Mouse (Mus musculus): Measurements from ENCODE around the gene Eif2b4. TPM values are rescaled to one million over a fixed set of nuclear protein-coding genes. Genes with fewer than 3 reads are reported as not detected.

The Eif2b4 gene
- polyA plus RNA-seq, 1 experiment from 2014 or later: 74.6 TPM

DNA sequence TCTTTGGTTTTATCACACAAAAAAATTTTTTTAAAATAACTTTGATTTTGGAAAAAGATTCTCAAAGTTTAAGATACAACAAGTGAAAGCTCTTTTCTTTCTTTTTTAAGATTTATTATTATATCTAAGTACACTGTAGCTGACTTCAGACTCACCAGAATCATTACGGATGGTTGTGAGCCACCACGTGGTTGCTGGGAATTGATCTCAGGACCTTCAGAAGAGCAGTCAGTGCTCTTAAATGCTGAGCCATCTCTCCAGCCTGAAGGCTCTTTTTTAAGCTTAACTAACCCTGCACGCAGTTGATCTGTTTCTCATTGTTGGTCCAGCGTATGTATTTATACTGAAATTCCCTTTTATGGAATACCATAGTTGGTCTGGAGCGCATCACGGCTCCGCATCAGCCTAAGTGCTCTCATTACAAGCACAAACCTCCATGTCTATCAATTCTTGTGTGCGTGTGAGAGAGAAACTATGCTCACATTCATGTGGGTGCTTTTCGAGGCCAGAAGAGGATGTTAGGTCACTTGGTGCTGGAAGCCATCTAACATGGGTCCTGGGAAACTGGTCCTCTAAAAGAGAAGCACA, 12.0 kb downstream of the Eif2b4 start:
- no peak for ATAC-seq
- 95% methylated on average over 9 of the region's 9 CpGs for WGBS

GRCm38 (mm10) chr5:31179766-31180630, 13.2 kb downstream of the Eif2b4 start, which contains the start of the genes Gm29609 and Gtf3c2:
Gene Gm29609 (minus strand): TSS chr5:31179911.
Gene Gtf3c2 (minus strand): TSS chr5:31180144.
- peaks cover 29% of the 10 kb centered on the region for H3K4me1 ChIP-seq (replicated peaks)
- H3K4me3 ChIP-seq (replicated peaks): peak within 1 kb of the TSS; percentile 98
- H3K9me3 ChIP-seq: no peaks in the 10 kb centered on the region
- ATAC-seq: peak; percentile 99
- under 1% methylated on average over 59 of the region's 59 CpGs for WGBS
- peak within 1 kb of the TSS; percentile 95 for H3K27ac ChIP-seq
- no peaks in the 10 kb centered on the region for H3K27me3 ChIP-seq
- peak within 1 kb of the TSS; percentile 98 for H3K4me2 ChIP-seq (replicated peaks)
- peak within 1 kb of the TSS; percentile 80 for H3K9ac ChIP-seq (replicated peaks)
- 0 out of 2 replicates have a peak, but pooled peaks cover 3% of the 10 kb centered on the region for H3K36me3 ChIP-seq

More for the DNA sequence above, 12.0 kb downstream of the Eif2b4 start:
- no peaks in the 10 kb centered on the region for H3K27me3 ChIP-seq
- no peak overlapping the region for H3K4me3 ChIP-seq (replicated peaks)
- 0 out of 2 replicates have a peak, but pooled peaks cover 3% of the 10 kb centered on the region for H3K36me3 ChIP-seq
- H3K9me3 ChIP-seq: no peaks in the 10 kb centered on the region
- no peak overlapping the region for H3K4me2 ChIP-seq (replicated peaks)
- peaks cover 29% of the 10 kb centered on the region for H3K4me1 ChIP-seq (replicated peaks)
- no peak overlapping the region for H3K9ac ChIP-seq (replicated peaks)
- H3K27ac ChIP-seq: no peak overlapping the region

- H3K4me2 ChIP-seq (replicated peaks): peak overlapping the region; percentile 98
- H3K27ac ChIP-seq: peak overlapping the region; percentile 95
- H3K4me3 ChIP-seq (replicated peaks): peak overlapping the region; percentile 98
- peaks cover 9% of the 10 kb centered on the region for H3K36me3 ChIP-seq
- H3K9ac ChIP-seq (replicated peaks): peak overlapping the region; percentile 80
- peak; percentile 82 for ATAC-seq
- no peaks in the 10 kb centered on the region for H3K27me3 ChIP-seq
- no peaks in the 10 kb centered on the region for H3K9me3 ChIP-seq
- under 1% methylated on average over 25 of the region's 25 CpGs for WGBS
- H3K4me1 ChIP-seq (replicated peaks): peaks cover 29% of the 10 kb centered on the region
These were observed 13.9 kb downstream of the Eif2b4 start for GRCm38 (mm10) chr5:31179301-31179765.

DNA sequence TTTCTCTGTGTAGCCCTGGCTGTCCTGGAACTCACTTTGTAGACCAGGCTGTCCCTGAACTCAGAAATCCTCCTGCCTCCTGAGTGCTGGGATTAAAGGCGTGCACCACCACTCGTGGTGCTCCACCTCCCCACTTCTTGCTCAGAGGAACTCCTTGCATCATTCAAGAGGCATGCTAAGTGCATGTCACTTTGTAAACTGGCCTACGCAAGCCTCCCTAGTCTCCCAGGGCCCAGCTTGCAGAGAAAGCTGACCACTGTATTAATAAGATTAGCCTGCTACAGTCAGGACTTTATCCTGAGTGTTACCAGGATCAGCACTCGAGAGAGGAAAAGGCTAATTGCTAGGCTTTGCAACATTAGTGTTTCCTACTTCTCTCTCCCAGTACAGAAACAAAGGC, 24.6 kb downstream of the Eif2b4 start:
- H3K27ac ChIP-seq: no peak overlapping the region
- WGBS: 92% methylated on average over 4 of the region's 4 CpGs
- peaks cover 95% of the 10 kb centered on the region for H3K36me3 ChIP-seq
- no peaks in the 10 kb centered on the region for H3K4me1 ChIP-seq (replicated peaks)
- no peak overlapping the region for H3K4me2 ChIP-seq (replicated peaks)
- no peak overlapping the region for H3K9ac ChIP-seq (replicated peaks)
- ATAC-seq: no peak
- no peaks in the 10 kb centered on the region for H3K27me3 ChIP-seq
- H3K9me3 ChIP-seq: no peaks in the 10 kb centered on the region
- no peak overlapping the region for H3K4me3 ChIP-seq (replicated peaks)

DNA sequence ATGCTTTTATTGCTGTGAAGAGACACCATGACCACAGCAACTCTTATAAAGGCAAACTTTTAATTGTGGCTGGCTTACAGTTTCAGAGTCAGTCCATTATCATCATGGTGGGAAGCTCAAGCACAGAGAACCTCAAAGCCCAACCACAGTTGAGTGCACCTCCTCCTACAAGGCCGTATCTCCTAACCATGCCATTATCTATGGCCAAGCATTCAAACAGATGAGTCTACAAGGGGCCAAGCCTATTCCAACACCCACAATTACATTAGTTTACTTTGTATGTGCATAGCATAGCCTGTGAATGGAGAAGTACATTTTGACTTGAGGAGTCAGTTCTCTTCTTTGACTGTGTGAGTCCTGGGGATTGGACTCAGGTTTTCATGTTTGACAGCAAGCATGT, 28.4 kb downstream of the Eif2b4 start:
- no peak overlapping the region for H3K4me3 ChIP-seq (replicated peaks)
- peaks cover 91% of the 10 kb centered on the region for H3K36me3 ChIP-seq
- no peaks in the 10 kb centered on the region for H3K9me3 ChIP-seq
- 94% methylated on average over 1 of the region's 1 CpGs for WGBS
- H3K27ac ChIP-seq: no peak overlapping the region
- H3K4me1 ChIP-seq (replicated peaks): no peaks in the 10 kb centered on the region
- H3K9ac ChIP-seq (replicated peaks): no peak overlapping the region
- no peak overlapping the region for H3K4me2 ChIP-seq (replicated peaks)
- no peaks in the 10 kb centered on the region for H3K27me3 ChIP-seq
- ATAC-seq: no peak

DNA sequence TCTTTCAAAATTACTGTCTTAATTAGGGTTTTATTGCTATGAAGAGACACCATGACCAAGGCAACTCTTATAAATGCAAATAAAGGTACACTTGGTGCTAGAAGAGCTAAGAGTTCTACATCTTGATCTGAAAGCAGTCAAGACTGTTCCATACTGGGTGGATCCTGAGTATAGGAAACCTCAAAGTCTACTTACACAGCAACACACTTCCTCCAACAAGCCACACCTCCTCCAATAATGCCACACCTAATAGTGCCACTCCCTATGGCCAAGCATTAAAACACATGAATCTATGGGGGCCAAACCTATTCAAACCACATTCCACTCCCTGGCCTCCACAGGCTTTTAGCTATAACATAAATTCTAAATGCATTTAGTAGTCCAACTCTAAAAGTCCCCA, 30.8 kb downstream of the Eif2b4 start:
- Histone ChIP-seq H3K27ac (no peak overlapping the region), H3K4me1 (replicated peaks) (no peaks in the 10 kb centered on the region), H3K9me3 (no peaks in the 10 kb centered on the region), H3K36me3 (peaks cover 91% of the 10 kb centered on the region), H3K9ac (replicated peaks) (no peak overlapping the region), H3K4me2 (replicated peaks) (no peak overlapping the region), H3K27me3 (no peaks in the 10 kb centered on the region), H3K4me3 (replicated peaks) (no peak overlapping the region)
- no peak for ATAC-seq

DNA sequence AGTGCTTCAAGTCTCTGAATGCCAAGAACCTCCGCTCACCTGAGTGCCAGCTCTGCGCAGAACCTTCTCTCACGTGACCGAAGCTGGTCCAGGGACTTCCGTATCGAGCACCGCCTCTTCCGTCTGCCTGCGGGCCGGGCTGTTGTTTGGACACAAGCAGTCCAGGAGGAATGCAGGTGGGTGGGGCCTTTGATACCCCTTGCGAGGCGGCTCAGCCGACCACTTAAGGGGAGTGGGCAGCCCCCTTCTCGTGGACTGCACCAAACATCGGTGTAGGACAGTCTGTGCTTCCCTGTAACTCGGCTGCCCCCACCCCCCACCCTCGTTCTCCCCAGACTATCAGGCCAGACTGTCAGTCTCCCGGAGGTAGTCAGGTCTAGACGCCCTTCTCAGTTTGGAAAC, 39.1 kb downstream of the Eif2b4 start, which contains the start of gene Mpv17:
Mpv17 (minus strand) TSS at position 100 of the 402 bp plus-strand sequence.
- Histone ChIP-seq H3K9ac (replicated peaks) (peak within 1 kb of the TSS; percentile 79), H3K27me3 (no peaks in the 10 kb centered on the region), H3K9me3 (no peaks in the 10 kb centered on the region), H3K36me3 (peaks cover 34% of the 10 kb centered on the region), H3K27ac (peak within 1 kb of the TSS; percentile 83), H3K4me3 (replicated peaks) (peak within 1 kb of the TSS; percentile 70), H3K4me2 (replicated peaks) (peak within 1 kb of the TSS; percentile 82), H3K4me1 (replicated peaks) (peaks cover 17% of the 10 kb centered on the region)
- WGBS: under 1% methylated on average over 19 of the region's 19 CpGs
- ATAC-seq: peak; percentile 97

- Histone ChIP-seq H3K27me3 (no peaks in the 10 kb centered on the region), H3K4me3 (replicated peaks) (peak overlapping the region; percentile 70), H3K4me2 (replicated peaks) (peak overlapping the region; percentile 82), H3K27ac (peak overlapping the region; percentile 83; the same call in 1 of the 2 replicates), H3K36me3 (peaks cover 29% of the 10 kb centered on the region), H3K9ac (replicated peaks) (peak overlapping the region; percentile 79), H3K4me1 (replicated peaks) (peaks cover 17% of the 10 kb centered on the region), H3K9me3 (no peaks in the 10 kb centered on the region)
- WGBS: 38% methylated on average over 6 of the region's 6 CpGs
- ATAC-seq: peak; percentile 38
These were observed 39.6 kb downstream of the Eif2b4 start for GRCm38 (mm10) chr5:31153516-31154151.

DNA sequence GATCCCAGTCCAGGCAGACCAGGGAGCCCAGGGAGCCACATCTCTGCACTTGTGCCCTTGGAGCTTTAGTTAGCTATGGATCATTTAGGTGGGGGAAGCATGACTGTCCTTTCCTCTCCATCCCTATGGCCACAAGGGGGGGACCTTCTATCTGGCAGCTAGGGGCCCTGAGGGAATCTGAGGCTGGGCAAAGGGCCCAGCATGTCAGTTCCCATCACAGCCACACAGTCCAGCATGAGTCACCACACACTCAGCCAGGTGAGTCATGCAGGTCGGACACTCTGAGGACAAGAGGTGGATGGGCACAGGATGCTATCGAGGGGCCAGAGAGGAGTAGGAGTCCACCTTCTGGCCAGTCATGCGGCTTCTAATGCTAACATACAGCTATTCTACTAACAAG, 41.5 kb downstream of the Eif2b4 start:
- Histone ChIP-seq H3K27me3 (no peaks in the 10 kb centered on the region), H3K27ac (no peak overlapping the region), H3K4me2 (replicated peaks) (no peak overlapping the region), H3K4me3 (replicated peaks) (no peak overlapping the region), H3K9me3 (no peaks in the 10 kb centered on the region), H3K9ac (replicated peaks) (no peak overlapping the region), H3K36me3 (peaks cover 23% of the 10 kb centered on the region), H3K4me1 (replicated peaks) (peaks cover 17% of the 10 kb centered on the region)
- ATAC-seq: no peak
- 96% methylated on average over 3 of the region's 3 CpGs for WGBS

DNA sequence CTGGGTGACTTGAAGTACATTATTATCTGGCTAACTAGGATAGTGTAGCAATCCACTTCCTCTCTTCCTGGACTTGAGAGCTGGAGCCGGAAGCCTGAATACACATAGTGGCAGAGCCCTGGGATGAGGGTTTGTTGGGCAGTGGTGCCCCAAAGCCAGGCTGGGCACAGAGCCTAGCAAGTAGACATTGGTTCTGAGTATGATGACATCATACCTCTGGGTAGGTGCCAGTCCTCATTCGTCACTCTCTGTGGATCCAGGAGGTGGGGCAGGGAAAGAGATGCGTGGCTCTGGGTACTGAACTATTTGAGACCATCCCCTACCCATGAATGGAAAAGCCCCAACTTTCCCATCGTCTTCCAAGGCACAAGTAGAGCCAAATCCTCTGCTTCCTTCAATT, 43.4 kb downstream of the Eif2b4 start:
- Histone ChIP-seq H3K9ac (replicated peaks) (no peak overlapping the region), H3K4me2 (replicated peaks) (no peak overlapping the region), H3K4me1 (replicated peaks) (peaks cover 15% of the 10 kb centered on the region), H3K36me3 (peaks cover 34% of the 10 kb centered on the region), H3K4me3 (replicated peaks) (no peak overlapping the region), H3K27ac (no peak overlapping the region), H3K9me3 (no peaks in the 10 kb centered on the region), H3K27me3 (no peaks in the 10 kb centered on the region)
- no peak for ATAC-seq
- WGBS: 92% methylated on average over 4 of the region's 4 CpGs

- ATAC-seq: no peak
- Histone ChIP-seq H3K4me3 (replicated peaks) (peak overlapping the region; percentile 33), H3K36me3 (peaks cover 11% of the 10 kb centered on the region), H3K27me3 (peaks cover 61% of the 10 kb centered on the region), H3K27ac (no peak overlapping the region), H3K9ac (replicated peaks) (no peak overlapping the region), H3K4me2 (replicated peaks) (peak overlapping the region; percentile 51; the same call in 1 of the 2 replicates), H3K9me3 (no peaks in the 10 kb centered on the region), H3K4me1 (replicated peaks) (peaks cover 22% of the 10 kb centered on the region)
- WGBS: 15% methylated on average over 9 of the region's 9 CpGs
These were observed 54.2 kb downstream of the Eif2b4 start for GRCm38 (mm10) chr5:31138968-31139425.
